Mouse (Mus musculus) monocyte, adult 5-6 weeks (primary cell): ENCODE measurements around the gene Atl3. TPM values are rescaled to one million over a fixed set of nuclear protein-coding genes. Genes with fewer than 3 reads are reported as not detected.

Source experiments
- total RNA-seq: library from RNA; stranded (forward); fragments of 200-1000, 200-491, 200-594 nt; gene quantifications from 3 replicates; pipeline ENCODE4 v1.2.3, GENCODE M21; 2017

Atl3 gene
- total RNA-seq, 1 experiment from 2014 or later: 49.7 TPM

Other genes with a start within 250 kb of the Atl3 start
- not detected in 3 replicates for gene Rcor2, start 226.7 kb upstream of the Atl3 start, total RNA-seq
- gene Mark2, start 152.2 kb upstream of the Atl3 start, total RNA-seq: 24.9 to 78.8 TPM (median 41.5 TPM) in 3 replicates
- gene Spindoc, start 111.0 kb upstream of the Atl3 start, total RNA-seq: 4.9 to 10.9 TPM (median 5.4 TPM) in 3 replicates
- 0.38 to 1.4 TPM (median 0.49 TPM) in 3 replicates for gene 2700081O15Rik, start 76.4 kb upstream of the Atl3 start, total RNA-seq
- 39.5 to 72.4 TPM (median 47.7 TPM) in 3 replicates for gene Rtn3, start 10.8 kb upstream of the Atl3 start, total RNA-seq
- gene Pla2g16, start 63.4 kb downstream of the Atl3 start, total RNA-seq: 42.1 to 80.1 TPM (median 51.4 TPM) in 3 replicates
- gene Lgals12, start 113.2 kb downstream of the Atl3 start, total RNA-seq: not detected in 3 replicates
- gene Hrasls5, start 118.5 kb downstream of the Atl3 start, total RNA-seq: 0.96 to 1.3 TPM in 2 of 3 replicates, not detected in the other
- gene Slc22a19, start 217.3 kb downstream of the Atl3 start, total RNA-seq: not detected in 3 replicates